Mouse (Mus musculus) ovary, postnatal 14 days (tissue): ENCODE results near the gene Efna3.
A peak's percentile ranks its signal among the peaks of the same experiment; 100 is the strongest.

ENCODE experiments used
- DNase-seq: peaks from one replicate; pipeline ENCODE4 v3.0.0; 2022; ENCODE audit warnings: low spot score

Gene Efna3

GRCm38 (mm10) chr3:89322514-89323165 is at the start of gene Efna3:
TSS of gene Efna3 (minus strand) at chr3:89322965.
- DNase-seq, result peak; percentile 59

- no peak for DNase-seq
These were observed 44.6 kb upstream of the Efna3 start for GRCm38 (mm10) chr3:89367338-89367737.

DNA sequence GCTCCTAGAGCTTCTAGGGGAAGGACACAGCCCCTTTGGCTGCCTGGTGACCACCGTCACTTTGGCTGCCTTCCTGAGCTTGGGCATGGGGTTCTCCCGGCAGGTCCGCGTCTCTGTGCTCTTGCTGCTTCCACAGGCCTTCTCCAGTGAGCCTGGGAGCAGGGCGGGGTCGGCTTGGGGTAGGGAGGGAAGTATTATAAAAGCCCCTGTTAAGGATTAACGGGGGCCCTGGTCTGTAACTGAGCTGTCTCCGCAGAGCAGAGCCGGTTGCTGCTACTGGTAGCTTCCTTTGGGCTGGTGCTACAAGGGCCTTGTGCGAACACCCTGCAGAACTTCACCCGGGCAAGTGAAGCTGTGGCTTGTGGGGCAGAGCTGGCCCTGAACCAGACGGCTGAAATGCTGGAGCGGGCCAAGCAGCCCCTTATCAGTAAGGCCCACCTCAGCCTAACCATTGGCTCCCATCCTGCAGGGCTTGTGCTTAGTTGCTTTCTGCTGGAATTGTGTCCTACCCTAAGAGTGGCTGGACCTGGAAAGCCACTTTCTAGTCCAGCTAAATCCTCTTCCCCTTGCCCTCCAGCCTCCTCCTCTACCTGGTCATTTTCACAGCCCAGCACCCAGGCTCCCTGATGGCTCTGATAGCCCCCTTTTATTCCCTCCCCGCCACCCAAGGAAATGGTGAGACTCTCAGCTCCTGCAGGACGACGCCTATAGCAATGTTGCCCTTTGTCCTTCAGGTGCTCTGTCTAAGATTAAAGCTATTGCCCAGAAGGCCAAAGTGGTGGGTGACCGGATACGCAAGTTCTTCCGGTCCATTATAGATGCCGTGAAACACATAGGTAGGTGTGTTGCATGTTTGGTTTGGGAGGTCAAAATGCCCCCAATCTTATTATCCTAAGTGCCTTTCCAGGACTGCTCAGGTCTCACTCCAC is 43.0 kb upstream of the Efna3 start:
- DNase-seq, result no peak

- DNase-seq, result no peak
These were observed 42.4 kb upstream of the Efna3 start, which contains the start of gene Dcst1 for GRCm38 (mm10) chr3:89365153-89365485. TSS of gene Dcst1 (minus strand) at chr3:89365253.

DNA sequence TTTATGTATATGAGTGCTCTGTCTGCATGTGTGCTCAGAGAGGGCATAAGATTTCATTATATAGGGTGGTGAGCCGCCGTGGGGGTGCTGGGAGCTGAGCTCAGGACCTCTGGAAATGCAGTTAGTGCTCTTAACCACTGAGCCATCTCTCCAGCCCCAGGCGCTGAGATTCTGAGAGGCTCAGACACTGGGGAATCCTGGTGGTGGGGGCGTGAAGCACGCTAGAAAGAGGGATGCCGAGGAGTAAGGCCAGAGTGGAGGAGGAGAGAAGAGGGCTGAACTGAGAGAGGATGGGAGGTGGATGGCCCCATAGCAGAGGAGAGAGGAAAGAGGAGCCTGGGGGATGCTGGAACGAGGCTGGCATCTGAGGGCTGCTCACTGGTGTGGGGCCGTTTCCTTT is 41.9 kb upstream of the Efna3 start:
- no peak for DNase-seq

GRCm38 (mm10) chr3:89361675-89362074 is 38.9 kb upstream of the Efna3 start, which contains the start of gene Dcst2:
TSS of gene Dcst2 (plus strand) at chr3:89361975.
- DNase-seq, result no peak

DNA sequence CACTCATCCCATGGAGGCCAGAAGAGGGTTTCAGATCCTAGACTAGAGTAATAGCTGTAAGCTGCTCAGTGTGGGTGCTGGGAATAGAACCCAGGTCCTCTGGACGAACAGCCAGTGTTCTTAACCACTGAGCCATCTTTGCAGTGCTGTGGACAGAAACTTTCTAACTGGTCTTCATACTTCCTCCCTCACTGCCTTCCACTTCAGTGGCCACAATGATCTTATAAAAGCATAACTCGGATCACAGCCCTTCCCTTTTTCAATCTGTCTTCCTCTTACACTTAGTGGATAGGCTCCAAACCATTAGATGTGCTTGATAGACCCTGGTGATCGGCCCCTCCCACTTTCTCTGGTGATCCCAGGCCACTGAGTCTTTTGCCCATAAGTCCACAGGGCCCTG is 37.5 kb upstream of the Efna3 start:
- no peak for DNase-seq

DNA sequence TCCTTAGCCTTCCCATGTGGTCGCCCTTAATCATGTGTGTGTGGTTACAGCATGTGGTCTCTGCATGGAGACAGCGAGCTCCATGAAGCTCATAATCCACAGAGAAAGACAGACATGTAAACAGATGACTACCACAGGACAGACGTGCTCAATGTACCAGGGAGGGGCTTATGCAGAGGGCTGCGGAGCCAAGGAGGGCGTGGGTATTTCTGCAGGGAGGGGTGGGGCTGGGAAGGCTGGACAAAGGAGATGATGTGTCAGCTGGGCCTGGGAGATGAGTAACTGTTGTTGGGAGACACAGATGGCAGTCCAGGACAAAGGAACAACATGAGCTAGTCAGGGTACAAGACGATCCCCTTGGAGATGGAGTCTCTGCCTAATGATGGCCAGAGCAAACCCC is 36.9 kb upstream of the Efna3 start:
- DNase-seq, result no peak

DNA sequence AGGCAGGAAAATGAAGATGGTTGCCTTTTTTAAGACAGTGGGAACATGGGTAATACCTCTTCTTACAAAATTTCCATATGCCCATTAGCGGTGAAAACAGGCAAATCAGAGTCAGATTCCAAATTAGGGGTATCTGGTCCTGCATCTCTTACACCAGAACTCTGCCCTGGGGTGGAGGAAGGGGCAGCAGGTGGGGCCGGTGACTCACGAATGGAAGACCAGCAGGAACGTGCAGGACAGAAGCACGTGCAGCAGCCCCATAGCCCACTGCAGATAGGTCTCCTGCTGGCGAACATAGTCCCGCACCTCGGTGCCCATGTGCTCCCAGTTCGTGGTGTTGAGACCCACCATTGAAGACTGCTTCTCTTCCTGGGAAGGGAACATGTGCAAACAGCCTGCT is 33.3 kb upstream of the Efna3 start:
- DNase-seq, result no peak

- no peak for DNase-seq
These were observed 32.7 kb upstream of the Efna3 start for GRCm38 (mm10) chr3:89355512-89355902.

- peak; percentile 88 for DNase-seq
These were observed 32.2 kb upstream of the Efna3 start for GRCm38 (mm10) chr3:89354816-89355511.

- DNase-seq, result no peak
These were observed 28.5 kb upstream of the Efna3 start for GRCm38 (mm10) chr3:89351271-89351670.

DNA sequence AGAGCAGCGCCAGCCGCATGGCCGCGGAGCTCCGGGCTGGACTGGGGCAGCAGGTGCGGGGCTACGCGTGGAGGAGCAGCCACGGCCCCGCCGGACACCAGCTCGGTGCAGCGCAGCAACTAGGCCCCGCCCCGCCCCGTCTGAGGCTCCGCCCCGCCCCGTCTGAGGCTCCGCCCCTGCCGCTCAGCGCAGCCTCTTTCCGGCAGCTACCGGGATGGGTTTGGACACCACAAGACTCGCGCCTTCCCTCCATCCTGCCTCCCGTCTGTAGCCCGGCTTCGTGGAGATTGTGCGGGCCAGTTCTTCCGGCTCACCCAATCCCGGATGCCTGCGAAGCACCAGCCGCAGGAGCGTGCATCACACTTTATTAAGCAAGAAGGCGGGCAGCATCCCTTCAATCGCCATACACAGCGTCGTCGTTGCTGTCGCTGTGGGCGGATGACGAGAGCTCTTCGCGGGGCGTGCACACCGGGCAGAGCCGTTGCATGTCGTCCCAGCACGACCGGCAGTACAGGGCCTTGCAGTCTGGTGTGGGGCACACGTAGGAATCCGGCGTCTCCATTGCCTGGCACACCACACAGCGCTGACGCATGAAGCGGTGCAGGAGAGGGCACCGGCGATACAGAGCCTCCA is 27.2 kb upstream of the Efna3 start, which contains the start of gene Adam15:
Gene Adam15 (minus strand): TSS at position 128 of the 633 bp plus-strand sequence.
- DNase-seq, result peak; percentile 83

DNA sequence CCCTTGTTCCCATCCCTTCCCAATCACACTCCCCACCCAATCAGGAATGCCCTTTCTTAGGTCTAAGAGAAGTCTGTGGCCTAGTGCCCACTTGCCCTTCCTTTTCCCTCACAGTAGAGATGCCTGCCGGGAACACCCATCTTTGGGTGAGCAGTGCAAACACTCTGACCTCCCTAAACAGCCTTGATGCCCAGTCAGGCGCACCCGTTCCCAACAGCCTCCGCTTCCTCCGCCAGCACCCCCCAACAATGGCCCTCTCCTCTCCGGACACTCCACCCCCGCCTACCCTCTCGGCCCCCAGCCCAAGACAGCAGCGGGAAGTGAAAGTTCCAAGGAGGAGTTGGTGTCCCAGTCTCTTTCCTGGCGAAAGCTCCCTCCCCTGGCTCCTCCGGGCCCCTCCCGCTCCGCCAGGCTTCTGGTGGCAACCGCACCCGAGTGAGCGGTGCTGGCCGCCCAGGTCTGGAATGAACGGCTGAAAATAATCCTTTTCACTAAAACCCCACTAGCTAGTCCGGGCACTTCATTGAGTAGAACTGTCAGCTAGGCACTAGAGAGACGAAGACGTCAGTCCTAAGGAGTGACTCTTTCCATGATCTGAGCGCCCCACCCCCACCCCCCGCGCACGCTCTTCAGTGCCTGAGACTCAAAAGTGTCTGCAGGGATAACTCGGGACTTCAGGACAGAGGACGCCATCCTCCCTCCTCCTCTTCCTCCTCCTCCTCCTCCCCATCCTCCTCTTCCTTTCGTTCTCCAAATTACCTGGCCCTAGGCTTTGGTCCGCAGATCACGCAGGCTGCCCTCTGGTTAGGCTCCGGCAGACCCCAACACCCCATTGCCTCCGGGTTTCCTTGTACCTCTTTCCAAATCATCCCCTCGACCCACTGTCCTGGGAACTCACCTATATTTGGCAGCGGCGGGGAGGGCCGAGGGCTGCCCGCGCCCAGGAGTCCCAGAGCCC is 26.4 kb upstream of the Efna3 start:
- DNase-seq, result no peak

DNA sequence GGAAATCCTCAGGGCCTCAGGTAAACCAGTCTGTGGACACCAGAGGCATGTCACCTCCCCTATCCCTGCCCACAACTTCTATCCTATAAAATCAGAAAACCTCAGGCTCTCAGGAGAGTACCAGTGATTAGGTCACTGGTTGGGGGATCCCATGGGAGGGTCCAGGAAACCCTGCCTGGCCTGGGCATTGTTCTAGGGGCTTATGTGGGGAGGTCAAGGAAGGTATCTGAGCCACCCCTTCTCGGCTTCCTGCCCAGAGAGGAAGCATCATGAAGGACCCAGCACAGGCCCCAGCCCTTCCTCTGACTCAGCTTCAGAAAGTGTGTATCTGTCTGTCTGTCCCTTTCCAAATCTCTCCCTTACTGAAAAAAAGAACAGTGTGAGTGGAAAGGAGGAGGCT is 25.2 kb upstream of the Efna3 start:
- no peak for DNase-seq

DNA sequence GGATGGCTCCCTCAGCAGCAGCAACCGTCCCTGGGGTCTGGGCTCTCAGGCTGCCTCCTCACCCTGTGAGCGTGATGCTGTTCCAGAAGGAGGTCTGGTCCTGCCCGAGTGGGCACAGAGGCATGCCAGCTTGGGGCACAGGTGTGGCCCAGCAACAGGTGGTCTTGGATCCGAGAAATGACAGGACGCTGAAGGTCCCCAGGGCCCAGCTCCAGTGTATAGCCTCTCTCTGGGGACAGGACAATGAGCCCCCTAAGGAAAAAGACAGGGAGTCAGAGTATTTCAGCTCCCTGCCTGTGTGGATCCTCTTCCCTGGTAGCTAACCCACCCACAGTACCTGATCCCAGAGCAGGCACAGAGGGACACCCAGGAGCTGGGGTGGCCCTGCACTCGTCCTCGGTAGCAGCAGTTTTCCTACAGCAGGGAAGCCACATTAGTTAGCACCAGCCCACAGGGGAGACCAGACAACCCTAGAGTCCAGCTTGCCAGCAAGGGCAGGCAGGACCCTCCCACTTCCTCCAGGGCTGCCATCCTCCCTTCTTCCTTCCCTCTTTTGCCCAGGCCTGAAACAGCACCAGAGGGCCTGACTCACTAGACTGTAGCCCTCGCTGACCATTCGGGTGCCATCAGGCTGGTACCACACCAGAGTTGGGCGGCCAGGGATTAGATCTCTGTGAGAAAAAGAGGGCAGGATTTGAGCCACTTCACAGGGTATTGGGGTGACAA is 24.2 kb upstream of the Efna3 start:
- no peak for DNase-seq

DNA sequence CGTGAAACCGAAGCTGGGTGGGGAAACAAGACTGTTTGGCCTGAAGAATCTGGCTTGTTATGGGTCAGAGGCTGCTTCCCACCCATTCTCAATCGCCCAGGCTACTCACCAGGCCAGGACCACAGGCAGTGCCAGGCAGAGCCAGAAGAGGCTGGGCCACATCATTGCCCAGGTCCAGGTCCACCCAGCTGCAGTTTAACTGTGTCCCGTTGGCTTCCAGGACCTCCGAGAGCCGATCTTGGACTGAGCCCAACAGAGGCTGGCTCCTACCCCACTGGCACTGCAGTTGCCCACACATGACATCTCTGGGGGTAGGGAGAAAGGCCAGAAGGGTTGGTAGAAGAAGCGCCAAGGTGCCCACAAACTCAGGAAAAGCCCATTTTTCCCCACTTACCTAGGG is 20.5 kb upstream of the Efna3 start:
- no peak for DNase-seq

GRCm38 (mm10) chr3:89341794-89342193 is 19.0 kb upstream of the Efna3 start:
- no peak for DNase-seq

DNA sequence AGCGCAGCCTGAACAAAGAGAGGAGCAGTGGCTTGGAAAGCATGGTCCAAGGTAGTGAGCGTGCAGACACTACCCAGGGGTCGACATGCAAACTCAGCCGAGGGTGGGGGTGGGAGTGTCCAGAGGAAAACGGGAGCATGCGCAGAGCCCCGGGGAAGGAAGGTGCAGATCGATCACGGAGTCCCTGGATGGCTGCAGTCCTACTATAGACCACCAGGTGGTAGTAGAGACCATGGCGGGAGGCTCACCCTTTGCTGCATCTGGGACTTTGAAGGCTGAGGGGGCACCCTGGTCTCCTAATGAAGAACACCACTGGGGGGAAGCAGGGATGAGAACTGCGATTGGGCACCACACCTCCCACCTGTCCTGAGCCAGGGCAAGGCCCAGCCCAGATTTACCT is 17.7 kb upstream of the Efna3 start:
- DNase-seq, result peak; percentile 83

GRCm38 (mm10) chr3:89339416-89339815 is 16.7 kb upstream of the Efna3 start:
- DNase-seq, result peak; percentile 66
